Mouse (Mus musculus): Measurements from ENCODE around the gene Tagln2.

DNA sequence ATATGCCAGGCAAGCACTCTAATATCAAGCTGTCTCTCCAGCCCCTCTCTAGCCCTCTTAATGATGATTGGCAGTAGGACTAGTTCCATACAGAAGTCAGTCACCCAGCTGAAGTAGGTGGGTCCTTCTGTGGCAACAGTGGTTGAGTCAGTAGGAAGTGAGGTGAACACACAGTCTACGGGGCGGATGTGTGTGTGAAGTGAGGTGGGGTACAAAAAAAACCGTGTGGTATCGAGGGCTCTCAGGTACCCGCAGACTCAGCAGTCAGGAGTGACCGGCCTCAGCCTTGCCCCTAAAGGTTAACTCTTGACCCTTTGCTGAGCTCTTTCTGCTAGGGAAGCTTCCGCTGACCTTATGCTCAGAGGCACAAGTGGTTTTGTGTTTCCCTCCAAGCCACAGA, 48.7 kb downstream of the Tagln2 start:
- no peak for TF ChIP-seq CTCF (IDR thresholded peaks at IDR 0.05; ENCODE audit: low read depth)
- no peak for TF ChIP-seq EP300 (IDR thresholded peaks at IDR 0.05; ENCODE audit: low read depth)

Measured in heart, postnatal 0 days (tissue).